Mouse (Mus musculus): ENCODE results near the gene Nr4a3.
A peak's percentile ranks its signal among the peaks of the same experiment; 100 is the strongest.

Gene Nr4a3

GRCm38 (mm10) chr4:48050442-48050841 is 5.5 kb downstream of the Nr4a3 start:
- no peak for DNase-seq

- DNase-seq: no peak
Observed at GRCm38 (mm10) chr4:48051086-48051673, 6.2 kb downstream of the Nr4a3 start.

- peak; percentile 33 for DNase-seq
Observed at GRCm38 (mm10) chr4:48051674-48052121, 6.7 kb downstream of the Nr4a3 start.

- no peak for DNase-seq
Observed at GRCm38 (mm10) chr4:48061716-48062115, 16.8 kb downstream of the Nr4a3 start.

GRCm38 (mm10) chr4:48064311-48064710 is 19.4 kb downstream of the Nr4a3 start:
- no peak for DNase-seq

- DNase-seq: no peak
Observed at GRCm38 (mm10) chr4:48066676-48067075, 21.7 kb downstream of the Nr4a3 start.

GRCm38 (mm10) chr4:48069111-48069510 is 24.2 kb downstream of the Nr4a3 start:
- no peak for DNase-seq

GRCm38 (mm10) chr4:48072006-48072405 is 27.1 kb downstream of the Nr4a3 start:
- no peak for DNase-seq

GRCm38 (mm10) chr4:48073325-48073724 is 28.4 kb downstream of the Nr4a3 start:
- DNase-seq: no peak

GRCm38 (mm10) chr4:48074451-48075240 is 29.7 kb downstream of the Nr4a3 start:
- DNase-seq: no peak

- DNase-seq: peak; percentile 62
Observed at GRCm38 (mm10) chr4:48076693-48077471, 31.9 kb downstream of the Nr4a3 start.

- DNase-seq: no peak
Observed at GRCm38 (mm10) chr4:48078213-48078612, 33.3 kb downstream of the Nr4a3 start.

- no peak for DNase-seq
Observed at GRCm38 (mm10) chr4:48079285-48080039, 34.5 kb downstream of the Nr4a3 start.

GRCm38 (mm10) chr4:48083452-48083851 is 38.5 kb downstream of the Nr4a3 start:
- DNase-seq: no peak

- DNase-seq: no peak
Observed at GRCm38 (mm10) chr4:48086609-48087008, 41.7 kb downstream of the Nr4a3 start.

- DNase-seq: no peak
Observed at GRCm38 (mm10) chr4:48087497-48087896, 42.5 kb downstream of the Nr4a3 start.

GRCm38 (mm10) chr4:48093221-48093620 is 48.3 kb downstream of the Nr4a3 start:
- DNase-seq: no peak

- no peak for DNase-seq
Observed at GRCm38 (mm10) chr4:48100217-48100616, 55.3 kb downstream of the Nr4a3 start.

- no peak for DNase-seq
Observed at GRCm38 (mm10) chr4:48101981-48102380, 57.0 kb downstream of the Nr4a3 start.

- DNase-seq: no peak
Observed at GRCm38 (mm10) chr4:48105387-48105786, 60.4 kb downstream of the Nr4a3 start.

GRCm38 (mm10) chr4:48107086-48107485 is 62.1 kb downstream of the Nr4a3 start:
- DNase-seq: no peak

GRCm38 (mm10) chr4:48108591-48108990 is 63.6 kb downstream of the Nr4a3 start:
- no peak for DNase-seq

- DNase-seq: no peak
Observed at GRCm38 (mm10) chr4:48110331-48110730, 65.4 kb downstream of the Nr4a3 start.
